Mouse (Mus musculus): ENCODE results near the gene Hlx. TPM values are rescaled to one million over a fixed set of nuclear protein-coding genes. Genes with fewer than 3 reads are reported as not detected.
A peak's percentile ranks its signal among the peaks of the same experiment; 100 is the strongest.

The Hlx gene
- polyA plus RNA-seq, 1 experiment from 2014 or later = 20.2 TPM

DNA sequence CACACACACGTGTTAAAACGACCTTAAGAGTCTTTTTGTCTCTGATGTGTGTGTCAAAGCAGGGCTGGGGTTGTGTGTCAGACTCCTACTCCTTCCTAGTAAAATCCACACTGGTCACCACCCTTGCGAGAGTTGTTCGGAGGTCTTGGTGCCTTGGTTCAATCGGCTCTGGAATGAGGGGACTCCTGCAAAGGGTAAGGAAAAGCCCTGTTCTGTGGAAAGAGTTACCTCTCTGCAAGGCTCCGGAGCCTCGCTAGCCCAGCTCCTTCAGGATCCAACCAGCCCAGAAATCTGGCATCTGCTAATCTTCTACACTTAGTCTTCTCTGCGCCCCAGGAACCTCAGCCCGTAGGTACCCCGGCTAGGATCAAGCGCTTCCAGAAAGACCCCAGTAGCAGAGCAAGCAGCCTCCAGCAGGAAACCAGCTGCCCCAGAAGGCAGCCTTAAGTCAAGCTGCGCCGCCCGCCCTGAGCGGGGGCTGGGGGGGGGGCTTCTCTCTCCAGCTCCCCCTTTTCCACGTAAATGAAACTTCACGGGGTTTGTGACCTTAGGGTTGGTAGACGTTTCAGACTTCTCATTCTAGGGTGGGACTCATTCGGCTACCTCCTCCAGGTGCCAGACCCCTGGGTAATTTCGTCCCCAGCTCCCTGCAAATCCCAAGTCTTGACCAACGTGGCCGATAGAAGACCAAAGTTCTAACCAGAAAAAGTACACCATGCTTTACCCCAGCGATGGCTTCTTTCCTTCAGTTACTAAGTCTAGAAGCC is 7.7 kb downstream of the Hlx start:
- TF ChIP-seq CTCF (IDR thresholded peaks at IDR 0.05; ENCODE audit: low read depth) = no peak
- H3K9ac ChIP-seq (ENCODE audit: low read depth, low read length) = 0 out of 2 replicates have a peak overlapping the region, but pooled peaks have one; percentile 5
- no peak overlapping the region for H3K4me3 ChIP-seq (ENCODE audit: low read depth, low read length)
- H3K9me3 ChIP-seq (ENCODE audit: control insufficient read depth) = no peaks in the 10 kb centered on the region
- no peak overlapping the region; the same call in 1 of the 2 replicates for H3K27ac ChIP-seq (ENCODE audit: low read depth, low read length)
- H3K27me3 ChIP-seq (replicated peaks; ENCODE audit: control insufficient read depth, insufficient read depth, low read length) = peaks cover 73% of the 10 kb centered on the region
- peaks cover 9% of the 10 kb centered on the region for H3K4me1 ChIP-seq (replicated peaks; ENCODE audit: control insufficient read depth, insufficient read depth, low read length)
- ATAC-seq = no peak
- 17% methylated on average over 23 of the region's 23 CpGs for WGBS
- H3K36me3 ChIP-seq (ENCODE audit: control insufficient read depth, insufficient read depth) = no peaks in the 10 kb centered on the region
- peak overlapping the region; percentile 28; the same call in 1 of the 2 replicates for H3K4me2 ChIP-seq (replicated peaks; ENCODE audit: low read depth)

DNA sequence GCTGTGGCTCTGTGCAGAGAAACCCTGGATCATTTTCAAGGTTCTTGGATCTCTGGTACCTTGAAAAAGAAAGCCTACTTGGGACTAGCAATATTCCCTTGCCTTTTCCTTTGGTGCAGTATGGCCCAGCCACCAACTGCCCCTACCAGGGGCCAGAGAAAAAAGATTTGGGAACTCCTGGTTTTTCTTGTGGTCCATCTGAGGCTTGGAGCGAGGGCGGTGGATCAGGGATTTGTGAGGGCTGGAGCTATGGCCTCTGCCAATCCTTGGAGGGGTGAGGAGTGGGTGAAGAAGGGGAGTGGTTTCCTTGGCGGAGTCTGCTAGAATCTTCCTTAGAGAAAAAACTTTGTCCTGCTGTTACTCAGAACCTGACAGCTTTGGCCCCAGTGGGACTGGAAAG is 8.5 kb downstream of the Hlx start:
- TF ChIP-seq CTCF (IDR thresholded peaks at IDR 0.05; ENCODE audit: low read depth) = no peak
- Histone ChIP-seq H3K9me3 (ENCODE audit: control insufficient read depth) (no peaks in the 10 kb centered on the region), H3K4me1 (replicated peaks; ENCODE audit: control insufficient read depth, insufficient read depth, low read length) (peaks cover 9% of the 10 kb centered on the region), H3K4me3 (ENCODE audit: low read depth, low read length) (no peak overlapping the region), H3K27me3 (replicated peaks; ENCODE audit: control insufficient read depth, insufficient read depth, low read length) (peaks cover 76% of the 10 kb centered on the region), H3K27ac (ENCODE audit: low read depth, low read length) (no peak overlapping the region), H3K9ac (ENCODE audit: low read depth, low read length) (no peak overlapping the region), H3K36me3 (ENCODE audit: control insufficient read depth, insufficient read depth) (no peaks in the 10 kb centered on the region), H3K4me2 (replicated peaks; ENCODE audit: low read depth) (no peak overlapping the region)
- no peak for ATAC-seq
- WGBS = 32% methylated on average over 3 of the region's 3 CpGs

DNA sequence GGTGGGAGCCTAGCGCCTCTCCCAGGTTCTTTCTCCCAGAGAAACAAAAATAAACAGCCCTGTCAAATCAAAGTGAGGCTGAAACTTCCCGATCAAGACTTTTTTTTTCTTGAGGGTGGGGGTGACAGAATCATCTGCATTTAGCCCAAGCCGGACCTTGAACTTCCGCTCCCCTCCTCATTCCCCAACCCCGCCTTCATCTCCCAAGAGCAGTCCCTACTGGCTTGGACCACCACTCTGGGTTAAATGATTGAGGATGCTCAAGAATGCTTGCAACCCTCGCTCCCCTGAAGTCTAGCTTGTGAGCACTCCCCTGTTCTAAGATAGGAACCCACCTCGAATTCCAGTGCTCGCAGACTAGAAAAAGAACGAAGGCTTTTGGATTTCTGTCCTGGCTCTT is 11.3 kb downstream of the Hlx start:
- no peaks in the 10 kb centered on the region for H3K36me3 ChIP-seq (ENCODE audit: control insufficient read depth, insufficient read depth)
- no peak overlapping the region for H3K27ac ChIP-seq (ENCODE audit: low read depth, low read length)
- no peaks in the 10 kb centered on the region for H3K9me3 ChIP-seq (ENCODE audit: control insufficient read depth)
- no peak overlapping the region for H3K4me3 ChIP-seq (ENCODE audit: low read depth, low read length)
- 17% methylated on average over 9 of the region's 9 CpGs for WGBS
- no peak for ATAC-seq
- no peaks in the 10 kb centered on the region for H3K4me1 ChIP-seq (replicated peaks; ENCODE audit: control insufficient read depth, insufficient read depth, low read length)
- no peak for TF ChIP-seq CTCF (IDR thresholded peaks at IDR 0.05; ENCODE audit: low read depth)
- no peak overlapping the region for H3K9ac ChIP-seq (ENCODE audit: low read depth, low read length)
- H3K27me3 ChIP-seq (replicated peaks; ENCODE audit: control insufficient read depth, insufficient read depth, low read length) = peaks cover 84% of the 10 kb centered on the region
- peak overlapping the region; percentile 37; the same call in 1 of the 2 replicates for H3K4me2 ChIP-seq (replicated peaks; ENCODE audit: low read depth)

DNA sequence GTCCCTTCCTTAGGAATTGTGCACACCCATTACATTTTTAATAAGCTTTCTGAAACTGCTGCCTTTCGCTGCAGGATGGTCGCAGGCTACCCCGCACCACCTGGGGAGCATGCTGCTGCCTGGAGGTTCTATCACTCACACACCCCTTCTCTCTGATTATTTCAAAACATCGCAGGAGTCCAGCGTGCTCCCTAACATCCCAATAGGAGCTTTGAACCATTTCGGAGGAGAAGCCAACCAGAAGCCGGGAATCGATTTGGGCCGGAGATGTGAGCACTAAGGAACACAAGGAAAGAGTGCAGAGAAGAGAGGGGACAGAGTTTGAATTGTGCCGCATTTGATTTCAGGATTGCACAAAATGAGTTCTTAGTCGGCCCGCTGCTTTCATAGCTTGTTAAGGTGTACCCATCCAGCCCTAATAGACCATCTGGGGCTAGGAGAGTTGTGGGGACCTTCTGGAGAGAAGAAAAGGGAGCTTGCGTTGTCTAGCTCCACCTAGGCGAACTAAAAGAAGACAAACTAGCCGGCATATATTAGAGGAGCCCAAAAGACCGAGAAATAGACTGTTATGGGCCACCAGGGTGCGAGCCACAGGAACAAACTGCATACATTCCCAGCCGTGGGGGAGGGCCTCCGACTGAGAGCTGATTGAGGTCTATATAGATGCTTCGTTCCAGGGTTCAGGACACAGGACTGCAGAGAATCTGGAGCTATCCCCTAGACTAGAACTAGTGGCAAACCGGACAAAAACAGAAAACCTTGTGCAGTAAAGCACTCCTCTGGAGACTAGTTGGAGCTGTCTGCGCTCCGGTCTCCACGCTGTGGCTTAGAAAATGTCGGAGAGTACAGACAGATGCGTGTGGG is 12.0 kb downstream of the Hlx start:
- H3K9me3 ChIP-seq (ENCODE audit: control insufficient read depth) = no peaks in the 10 kb centered on the region
- no peaks in the 10 kb centered on the region for H3K4me1 ChIP-seq (replicated peaks; ENCODE audit: control insufficient read depth, insufficient read depth, low read length)
- TF ChIP-seq CTCF (IDR thresholded peaks at IDR 0.05; ENCODE audit: low read depth) = no peak
- no peak for ATAC-seq
- no peaks in the 10 kb centered on the region for H3K36me3 ChIP-seq (ENCODE audit: control insufficient read depth, insufficient read depth)
- no peak overlapping the region for H3K4me3 ChIP-seq (ENCODE audit: low read depth, low read length)
- 16% methylated on average over 26 of the region's 26 CpGs for WGBS
- H3K9ac ChIP-seq (ENCODE audit: low read depth, low read length) = no peak overlapping the region
- H3K27ac ChIP-seq (ENCODE audit: low read depth, low read length) = no peak overlapping the region
- H3K4me2 ChIP-seq (replicated peaks; ENCODE audit: low read depth) = peak overlapping the region; percentile 37; the same call in 1 of the 2 replicates
- peaks cover 85% of the 10 kb centered on the region for H3K27me3 ChIP-seq (replicated peaks; ENCODE audit: control insufficient read depth, insufficient read depth, low read length)

DNA sequence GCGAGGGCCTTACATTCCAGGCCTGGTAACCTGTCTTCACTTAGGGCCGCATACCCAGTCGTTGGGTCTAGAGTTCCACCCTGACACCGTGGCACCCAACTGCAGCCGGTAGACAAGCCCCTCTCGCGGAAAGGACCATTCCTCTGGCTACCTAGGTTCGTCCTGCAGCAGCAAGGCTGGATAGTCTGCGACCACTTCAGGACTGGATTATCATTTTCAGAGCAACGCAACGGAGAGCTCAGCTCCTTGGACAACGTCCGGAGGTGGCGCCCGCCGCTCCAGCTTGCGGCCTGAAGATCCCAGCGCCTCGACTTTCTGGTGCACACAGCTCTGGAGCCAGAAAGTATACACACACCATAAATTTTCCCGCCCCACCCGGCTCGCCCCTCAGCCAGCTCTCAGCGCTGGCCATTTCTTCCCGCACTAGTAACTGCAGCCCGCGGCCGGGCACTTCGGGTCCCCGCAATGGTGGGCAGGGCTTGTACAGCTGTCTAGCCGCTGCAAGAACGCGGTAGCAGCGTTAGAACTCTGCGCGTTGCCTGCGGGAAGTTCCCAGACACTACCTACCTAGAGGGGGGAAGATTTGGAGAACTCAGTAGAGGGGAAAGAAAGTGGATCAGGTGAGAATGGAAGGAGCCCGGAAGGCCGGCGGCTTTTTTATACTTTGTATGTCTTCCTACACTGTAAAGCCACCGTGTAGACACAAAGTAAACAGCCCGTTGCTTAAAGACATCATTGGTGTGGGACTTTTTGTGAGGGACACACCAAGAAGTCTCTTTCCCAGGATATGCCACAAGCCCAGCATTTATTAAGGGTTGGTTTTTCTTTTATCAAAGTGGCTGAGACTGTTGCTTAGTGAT is 13.9 kb downstream of the Hlx start:
- H3K4me2 ChIP-seq (replicated peaks; ENCODE audit: low read depth) = peak overlapping the region; percentile 51
- no peak overlapping the region for H3K9ac ChIP-seq (ENCODE audit: low read depth, low read length)
- H3K9me3 ChIP-seq (ENCODE audit: control insufficient read depth) = no peaks in the 10 kb centered on the region
- H3K36me3 ChIP-seq (ENCODE audit: control insufficient read depth, insufficient read depth) = no peaks in the 10 kb centered on the region
- TF ChIP-seq CTCF (IDR thresholded peaks at IDR 0.05; ENCODE audit: low read depth) = peak; percentile 42
- H3K27me3 ChIP-seq (replicated peaks; ENCODE audit: control insufficient read depth, insufficient read depth, low read length) = peaks cover 76% of the 10 kb centered on the region
- H3K4me1 ChIP-seq (replicated peaks; ENCODE audit: control insufficient read depth, insufficient read depth, low read length) = no peaks in the 10 kb centered on the region
- peak overlapping the region; percentile 17; the same call in 1 of the 2 replicates for H3K4me3 ChIP-seq (ENCODE audit: low read depth, low read length)
- 7% methylated on average over 41 of the region's 41 CpGs for WGBS
- H3K27ac ChIP-seq (ENCODE audit: low read depth, low read length) = no peak overlapping the region
- ATAC-seq = no peak
